Mouse (Mus musculus) B cell, adult 67 days (primary cell): ENCODE results near the gene Zfp692. TPM values are rescaled to one million over a fixed set of nuclear protein-coding genes. Genes with fewer than 3 reads are reported as not detected.

Experiments
- total RNA-seq, 2 experiments: library from RNA; stranded (reverse); gene quantifications; 4 replicates each; pipeline ENCODE4 v1.2.4; 2023

Zfp692 gene
- total RNA-seq = 10 to 100 TPM; 30.7 to 32.7 TPM

DNA sequence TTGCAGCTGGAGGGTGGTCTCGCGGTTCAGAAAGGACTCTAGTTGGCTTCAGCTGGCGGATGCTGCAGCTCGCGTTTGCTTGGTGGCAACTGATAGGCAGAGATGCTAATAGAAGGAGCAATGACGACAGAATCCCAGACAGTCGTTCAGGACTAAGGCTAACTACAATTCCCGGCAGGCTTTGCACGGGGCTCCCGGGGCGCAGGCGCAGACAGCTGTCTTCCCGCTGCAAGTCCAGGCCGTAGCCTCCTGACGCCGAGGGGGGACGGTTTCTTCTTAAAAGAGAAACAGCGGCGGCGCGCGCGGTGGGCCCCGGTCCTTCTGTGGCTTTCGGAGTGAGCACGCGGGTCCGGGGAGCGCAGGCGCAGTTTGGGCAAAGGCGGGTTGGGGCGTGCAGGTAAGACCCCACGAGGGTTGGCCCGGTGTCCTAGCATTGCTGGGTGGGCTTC is at the start of gene Zfp692:
Gene Zfp692, plus strand, starts transcription at position 210 of the 449 bp plus-strand sequence.

DNA sequence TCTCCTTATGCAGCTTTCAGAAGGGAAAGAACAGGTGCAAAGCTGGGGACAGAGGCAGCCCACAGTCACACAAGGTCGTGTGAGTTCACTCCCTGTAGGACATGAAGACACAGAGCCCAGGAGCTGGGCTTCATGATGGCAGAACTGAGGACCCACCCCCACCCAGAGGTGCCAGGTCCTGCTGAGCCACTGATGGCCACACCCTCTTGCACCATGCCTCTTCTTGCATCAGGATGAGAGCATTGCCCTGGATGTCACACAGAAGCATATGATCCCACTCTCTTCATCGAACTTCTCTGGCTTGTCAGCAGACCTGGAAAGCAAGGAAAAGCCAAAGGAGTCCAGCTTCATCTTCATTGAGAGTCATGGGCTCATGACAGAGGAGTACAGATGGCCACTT is 32.3 kb upstream of the Zfp692 start, which contains the start of gene 4930438A08Rik:
Gene 4930438A08Rik, plus strand, starts transcription at position 228 of the 400 bp plus-strand sequence.

DNA sequence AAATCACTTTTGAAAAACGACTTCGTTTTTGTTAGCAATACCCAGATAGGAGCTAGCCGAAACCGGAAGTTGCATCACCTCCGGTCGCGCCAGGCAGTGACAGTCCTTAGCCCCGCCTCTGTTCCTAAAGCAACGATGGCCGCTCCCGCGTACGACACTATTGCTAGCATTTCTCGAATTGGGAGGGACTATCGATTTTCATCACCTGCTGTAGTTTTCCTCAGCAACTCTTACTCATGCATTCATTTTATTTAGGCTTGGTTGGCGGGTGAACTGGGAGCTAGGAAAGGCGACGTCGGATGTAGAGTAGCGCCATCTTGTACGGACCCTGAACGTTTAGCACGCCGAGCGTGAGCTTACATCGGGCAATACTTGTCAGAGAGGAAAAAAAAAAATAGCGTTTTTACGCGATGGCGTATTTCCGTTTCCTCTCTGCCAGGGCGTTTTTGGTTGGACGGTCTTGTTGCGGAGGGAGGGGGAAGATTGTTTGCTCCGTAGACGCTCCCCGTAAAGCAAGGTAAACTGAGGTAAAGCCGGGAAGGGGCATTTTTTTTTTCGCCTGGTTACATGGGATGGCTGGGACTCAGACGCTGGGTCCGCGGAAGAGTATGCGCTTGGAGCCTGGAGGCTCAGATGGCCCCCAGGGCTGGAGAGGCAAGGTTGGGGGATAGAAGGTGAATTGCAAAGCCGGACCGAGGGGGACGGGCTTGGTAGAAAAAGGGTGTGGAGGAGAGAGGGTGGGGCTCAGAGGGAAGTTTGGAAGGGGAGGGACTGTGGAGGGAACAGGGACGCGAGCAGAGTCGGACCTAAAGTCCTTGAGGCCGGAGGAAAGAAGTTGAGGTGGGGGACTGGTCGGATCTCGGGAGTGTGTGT is 23.6 kb downstream of the Zfp692 start, which contains the start of the genes Zfp672 and Sh3bp5l:
Gene Zfp672, minus strand, starts transcription at position 64 of the 873 bp plus-strand sequence.
Gene Sh3bp5l, plus strand, starts transcription at position 449 of the 873 bp plus-strand sequence.

Other genes with a start within 250 kb of the Zfp692 start
- not detected for gene Gm12248, start 213.9 kb upstream of the Zfp692 start, total RNA-seq
- gene Cnot8, start 202.9 kb upstream of the Zfp692 start, total RNA-seq = 10 to 100 TPM; 54.1 to 59.5 TPM
- 10 to 100 TPM; 21.8 to 23.1 TPM for gene Gemin5, start 138.5 kb upstream of the Zfp692 start, total RNA-seq
- 10 to 100 TPM; 25.5 to 36.5 TPM for gene Mrpl22, start 135.4 kb upstream of the Zfp692 start, total RNA-seq
- gene Igtp, start 107.5 kb upstream of the Zfp692 start, total RNA-seq = 10 to 100 TPM; 18.9 to 25.8 TPM
- gene Irgm2, start 107.5 kb upstream of the Zfp692 start, total RNA-seq = 10 to 100 TPM in 1 of 2 experiments, 1 to 10 TPM in 1; 9.8 to 13.1 TPM
- gene 4930438A08Rik, start 32.3 kb upstream of the Zfp692 start, total RNA-seq = not detected
- gene Zfp672, start 23.3 kb downstream of the Zfp692 start, total RNA-seq = 10 to 100 TPM; 34.3 to 42.3 TPM
- 10 to 100 TPM; 18.6 to 28.6 TPM for gene Sh3bp5l, start 23.7 kb downstream of the Zfp692 start, total RNA-seq
- not detected for gene Lypd8, start 72.0 kb downstream of the Zfp692 start, total RNA-seq
- not detected for gene 1810065E05Rik, start 114.0 kb downstream of the Zfp692 start, total RNA-seq
- gene Gm12253, start 125.5 kb downstream of the Zfp692 start, total RNA-seq = not detected
- gene Lypd9, start 145.9 kb downstream of the Zfp692 start, total RNA-seq = not detected
- not detected for gene Olfr30, start 155.2 kb downstream of the Zfp692 start, total RNA-seq
- not detected for gene Olfr332, start 185.5 kb downstream of the Zfp692 start, total RNA-seq
- gene Olfr331, start 195.5 kb downstream of the Zfp692 start, total RNA-seq = not detected
- gene Olfr330, start 227.8 kb downstream of the Zfp692 start, total RNA-seq = not detected
- gene Olfr329-ps, start 239.4 kb downstream of the Zfp692 start, total RNA-seq = not detected
- not detected for gene Olfr328, start 248.6 kb downstream of the Zfp692 start, total RNA-seq